Mouse (Mus musculus) cerebellum, adult 2 months (tissue): ENCODE data around the gene Prim1.

Source experiments
- CTCF ChIP-seq: fragments of 200-500 bp; IDR thresholded peaks from 2 replicates; pipeline ENCODE4 v1.5.1; 2011; ENCODE audit warnings: low read depth, mild to moderate bottlenecking, control low read depth, low read length, moderate library complexity, borderline replicate concordance; ENCODE audit not compliant: insufficient read depth
- POLR2A ChIP-seq: fragments of 200-500 bp; IDR thresholded peaks from 2 replicates; pipeline ENCODE4 v1.6.1; 2011; ENCODE audit warnings: low read length, control low read depth, borderline replicate concordance; ENCODE audit not compliant: insufficient read depth

GRCm38 (mm10) chr10:128008207-128008889, 6.6 kb upstream of the Prim1 start:
- peak; percentile 35; the same call in 1 of the 2 replicates for TF ChIP-seq CTCF
- no peak for TF ChIP-seq POLR2A
